Mouse (Mus musculus) MEL (cell line): ENCODE data around the gene Ak5. TPM values are rescaled to one million over a fixed set of nuclear protein-coding genes. Genes with fewer than 3 reads are reported as not detected.

Source experiments
- polyA plus RNA-seq, 2 experiments: library from polyadenylated mRNA; stranded (reverse) in 1 of 2; unstranded in 1 of 2; fragments of >175 nt in 1 of 2; fragments of >200 nt in 1 of 2; gene quantifications; 2 replicates each; pipeline versions ENCODE4 v1.2.1 to v1.2.4; 2012; ENCODE audit warnings: low replicate concordance in 2 of 2, low read depth in 1 of 2; ENCODE audit not compliant: insufficient read length in 2 of 2, insufficient read depth in 1 of 2, missing spikeins in 1 of 2
- total RNA-seq: library from RNA; depleted of rRNA; stranded (reverse); fragments of 300-350 nt; gene quantifications from 2 replicates; pipeline ENCODE4 v1.2.3, GENCODE M21; 2012; rRNA removed

Gene Ak5
- total and polyA plus RNA-seq, 3 experiments: 0.06 to 0.31 TPM; not detected in 1

Other genes with a start within 250 kb of the Ak5 start
- 17.8 and 19.3 TPM in 2 replicates for gene Pigk, start 45.7 kb upstream of the Ak5 start, total RNA-seq
- 10 to 100 TPM in 1 of 2 experiments, not detected in 1; 14.6 TPM for gene Pigk, start 45.7 kb upstream of the Ak5 start, polyA plus RNA-seq